Mouse (Mus musculus) embryonic facial prominence, embryonic 11.5 days (tissue): ENCODE data around the gene Trp53i13. TPM values are rescaled to one million over a fixed set of nuclear protein-coding genes. Genes with fewer than 3 reads are reported as not detected.

Experiments
- ATAC-seq: fragments of 200-750 bp; cut with Nextera tagmentation; replicated peaks from 2 replicates; pipeline ENCODE4 v1.8.0; 2017; ENCODE audit warnings: low read depth; ENCODE audit not compliant: insufficient number of reproducible peaks, low FRiP score, low TSS enrichment
- DNase-seq: peaks from one replicate; pipeline ENCODE4 v3.0.0-alpha.2; 2015; ENCODE audit warnings: low spot score
- H3K27ac ChIP-seq: fragments of 300-500 bp; sonication (generic); replicated peaks from 2 replicates; pipeline ENCODE4 v1.5.1; 2014; ENCODE audit warnings: mild to moderate bottlenecking, low read depth, low read length, control low read depth
- H3K27me3 ChIP-seq: fragments of 300-500 bp; sonication (generic); 2 replicates; pipeline ENCODE4 v1.6.1; 2014; ENCODE audit warnings: mild to moderate bottlenecking, low read length, moderate library complexity, mixed read lengths; ENCODE audit not compliant: control insufficient read depth, insufficient read depth
- H3K36me3 ChIP-seq: fragments of 300-500 bp; sonication (generic); replicated peaks from 2 replicates; pipeline ENCODE4 v1.6.1; 2014; ENCODE audit warnings: low read depth, mild to moderate bottlenecking, low read length, moderate library complexity, mixed read lengths; ENCODE audit not compliant: control insufficient read depth, insufficient read depth
- H3K4me1 ChIP-seq: fragments of 300-500 bp; sonication (generic); 2 replicates; pipeline ENCODE4 v1.6.1; 2014; ENCODE audit warnings: low read length, mixed read lengths; ENCODE audit not compliant: control insufficient read depth, insufficient read depth
- H3K4me2 ChIP-seq: fragments of 300-500 bp; sonication (generic); 2 replicates; pipeline ENCODE4 v1.6.1; 2014; ENCODE audit warnings: low read depth, mild to moderate bottlenecking, control low read depth, low read length, moderate library complexity
- H3K4me3 ChIP-seq: fragments of 300-500 bp; sonication (generic); 2 replicates; pipeline ENCODE4 v1.5.1; 2014; ENCODE audit warnings: low read depth, low read length, control low read depth
- H3K9ac ChIP-seq: fragments of 300-500 bp; sonication (generic); replicated peaks from 2 replicates; pipeline ENCODE4 v1.6.1; 2014; ENCODE audit warnings: mild to moderate bottlenecking, control low read depth, low read length
- H3K9me3 ChIP-seq: fragments of 300-500 bp; sonication (generic); replicated peaks from 2 replicates; pipeline ENCODE4 v1.6.1; 2016; ENCODE audit warnings: mild to moderate bottlenecking, low read length, inconsistent platforms, mixed read lengths; ENCODE audit not compliant: control insufficient read depth
- WGBS: fragments of 180-500 bp; shearing (Covaris S2); extraction: QIAGEN DNeasy Blood & Tissue Kit; methylation state at CpG from one replicate; pipeline ENCODE4 v1.1.7; 2014; 5-methylcytosine and 5-hydroxymethylcytosine counted together
- polyA plus RNA-seq: library from polyadenylated mRNA; unstranded; fragments of >200 nt; fragmentation: Nextera tagmentation; extraction: Ambion mirVana; gene quantifications from 2 replicates; pipeline ENCODE4 v1.2.1, GENCODE M21; 2014

Gene Trp53i13
- polyA plus RNA-seq, 1 experiment from 2014 or later = 31.0 TPM

- Histone ChIP-seq H3K9ac (peak overlapping the region; percentile 55), H3K27me3 (peaks cover 8% of the 10 kb centered on the region), H3K4me3 (peak overlapping the region; percentile 62), H3K9me3 (no peaks in the 10 kb centered on the region), H3K36me3 (no peaks in the 10 kb centered on the region), H3K4me2 (peak overlapping the region; percentile 72), H3K27ac (no peak overlapping the region), H3K4me1 (peaks cover 15% of the 10 kb centered on the region)
- DNase-seq (peak; percentile 53), ATAC-seq (no peak)
- WGBS = 6% methylated on average over 10 of the region's 10 CpGs
These were observed 2.0 kb downstream of the Trp53i13 start for GRCm38 (mm10) chr11:77513811-77514170.

- H3K4me1 ChIP-seq = peaks cover 15% of the 10 kb centered on the region
- peak; percentile 91 for DNase-seq
- H3K27me3 ChIP-seq = peaks cover 8% of the 10 kb centered on the region
- WGBS = under 1% methylated on average over 63 of the region's 84 CpGs
- H3K9me3 ChIP-seq = no peaks in the 10 kb centered on the region
- peak overlapping the region; percentile 72 for H3K4me2 ChIP-seq
- H3K27ac ChIP-seq = no peak overlapping the region
- peak overlapping the region; percentile 62 for H3K4me3 ChIP-seq
- H3K36me3 ChIP-seq = no peaks in the 10 kb centered on the region
- peak overlapping the region; percentile 55 for H3K9ac ChIP-seq
- ATAC-seq = peak; percentile 45
These were observed 2.6 kb downstream of the Trp53i13 start for GRCm38 (mm10) chr11:77512891-77513810.

GRCm38 (mm10) chr11:77511336-77511735 is 4.4 kb downstream of the Trp53i13 start:
- Histone ChIP-seq H3K9ac (no peak overlapping the region), H3K9me3 (no peaks in the 10 kb centered on the region), H3K27ac (no peak overlapping the region), H3K36me3 (peaks cover 11% of the 10 kb centered on the region), H3K4me3 (no peak overlapping the region), H3K27me3 (peaks cover 7% of the 10 kb centered on the region), H3K4me1 (peaks cover 15% of the 10 kb centered on the region), H3K4me2 (no peak overlapping the region)
- no peak for ATAC-seq
- no peak for DNase-seq
- WGBS = 74% methylated on average over 5 of the region's 5 CpGs

- Histone ChIP-seq H3K9ac (peak overlapping the region; percentile 10; the same call in 1 of the 2 replicates), H3K27ac (no peak overlapping the region), H3K4me3 (peak overlapping the region; percentile 12), H3K4me1 (peaks cover 3% of the 10 kb centered on the region; the same call in 1 of the 2 replicates), H3K9me3 (no peaks in the 10 kb centered on the region), H3K4me2 (peak overlapping the region; percentile 41), H3K27me3 (no peaks in the 10 kb centered on the region), H3K36me3 (peaks cover 14% of the 10 kb centered on the region)
- ATAC-seq (peak; percentile 15; the same call in 1 of the 2 replicates), DNase-seq (peak; percentile 90)
- 19% methylated on average over 49 of the region's 49 CpGs for WGBS
These were observed 7.4 kb downstream of the Trp53i13 start for GRCm38 (mm10) chr11:77508068-77509021.

- Histone ChIP-seq H3K27ac (no peak overlapping the region), H3K4me3 (no peak overlapping the region), H3K27me3 (no peaks in the 10 kb centered on the region), H3K36me3 (peaks cover 20% of the 10 kb centered on the region), H3K4me1 (peaks cover 3% of the 10 kb centered on the region; the same call in 1 of the 2 replicates), H3K4me2 (no peak overlapping the region), H3K9me3 (no peaks in the 10 kb centered on the region), H3K9ac (no peak overlapping the region)
- 71% methylated on average over 4 of the region's 4 CpGs for WGBS
- DNase-seq (no peak), ATAC-seq (no peak)
These were observed 8.4 kb downstream of the Trp53i13 start for GRCm38 (mm10) chr11:77507426-77507825.

- Histone ChIP-seq H3K27me3 (no peaks in the 10 kb centered on the region), H3K9me3 (no peaks in the 10 kb centered on the region), H3K9ac (no peak overlapping the region), H3K4me2 (no peak overlapping the region), H3K36me3 (peaks cover 20% of the 10 kb centered on the region), H3K4me1 (no peaks in the 10 kb centered on the region), H3K4me3 (no peak overlapping the region), H3K27ac (no peak overlapping the region)
- ATAC-seq (no peak), DNase-seq (no peak)
- WGBS = 77% methylated on average over 6 of the region's 6 CpGs
These were observed 8.8 kb downstream of the Trp53i13 start for GRCm38 (mm10) chr11:77506941-77507340.

- Histone ChIP-seq H3K4me1 (no peaks in the 10 kb centered on the region), H3K27ac (no peak overlapping the region), H3K9ac (no peak overlapping the region), H3K27me3 (no peaks in the 10 kb centered on the region), H3K9me3 (no peaks in the 10 kb centered on the region), H3K4me3 (no peak overlapping the region), H3K36me3 (peaks cover 20% of the 10 kb centered on the region), H3K4me2 (no peak overlapping the region)
- no peak for ATAC-seq
- no peak for DNase-seq
- 89% methylated on average over 14 of the region's 14 CpGs for WGBS
These were observed 9.5 kb downstream of the Trp53i13 start for GRCm38 (mm10) chr11:77506273-77506672.
